Mouse (Mus musculus): Measurements from ENCODE around the gene Vmn2r83. TPM values are rescaled to one million over a fixed set of nuclear protein-coding genes. Genes with fewer than 3 reads are reported as not detected.
A peak's percentile ranks its signal among the peaks of the same experiment; 100 is the strongest.

Vmn2r83 gene
- polyA plus RNA-seq, 1 experiment from 2014 or later: not detected

- no peak for TF ChIP-seq CTCF (IDR thresholded peaks at IDR 0.05; ENCODE audit: low read depth)
- 25% methylated on average over 3 of the region's 3 CpGs for WGBS
- DNase-seq (peak; percentile 48), ATAC-seq (ENCODE audit: insufficient read depth) (peak; percentile 39)
- Histone ChIP-seq H3K4me2 (peak overlapping the region; percentile 97), H3K4me3 (ENCODE audit: low read depth, low read length) (peak overlapping the region; percentile 65), H3K4me1 (ENCODE audit: insufficient read depth) (no peaks in the 10 kb centered on the region), H3K27ac (ENCODE audit: low read depth) (peak overlapping the region; percentile 74), H3K9ac (peak overlapping the region; percentile 68), H3K9me3 (ENCODE audit: low read depth, low read length) (no peaks in the 10 kb centered on the region), H3K36me3 (ENCODE audit: insufficient read depth) (peaks cover 13% of the 10 kb centered on the region; the same call in 1 of the 2 replicates), H3K27me3 (ENCODE audit: insufficient read depth, low read length) (no peaks in the 10 kb centered on the region)
These were observed 64.1 kb downstream of the Vmn2r83 start for GRCm38 (mm10) chr10:79532678-79533077.

GRCm38 (mm10) chr10:79533126-79533911 lies 64.8 kb downstream of the Vmn2r83 start, which contains the start of gene Plpp2:
Gene Plpp2 (minus strand): TSS chr10:79533796.
- under 1% methylated on average over 52 of the region's 52 CpGs for WGBS
- H3K36me3 ChIP-seq (ENCODE audit: insufficient read depth): peaks cover 19% of the 10 kb centered on the region; the same call in 1 of the 2 replicates
- H3K27ac ChIP-seq (ENCODE audit: low read depth): peak within 1 kb of the TSS; percentile 74
- H3K9me3 ChIP-seq (ENCODE audit: low read depth, low read length): no peaks in the 10 kb centered on the region
- DNase-seq (peak; percentile 85), ATAC-seq (ENCODE audit: insufficient read depth) (peak; percentile 79)
- peak within 1 kb of the TSS; percentile 65 for H3K4me3 ChIP-seq (ENCODE audit: low read depth, low read length)
- H3K4me2 ChIP-seq: peak within 1 kb of the TSS; percentile 97
- no peaks in the 10 kb centered on the region for H3K27me3 ChIP-seq (ENCODE audit: insufficient read depth, low read length)
- no peaks in the 10 kb centered on the region for H3K4me1 ChIP-seq (ENCODE audit: insufficient read depth)
- peak; percentile 76 for TF ChIP-seq CTCF (IDR thresholded peaks at IDR 0.05; ENCODE audit: low read depth)
- H3K9ac ChIP-seq: peak within 1 kb of the TSS; percentile 68

GRCm38 (mm10) chr10:79534426-79534825 lies 65.9 kb downstream of the Vmn2r83 start:
- no peaks in the 10 kb centered on the region for H3K27me3 ChIP-seq (ENCODE audit: insufficient read depth, low read length)
- H3K4me2 ChIP-seq: no peak overlapping the region
- no peak for ATAC-seq (ENCODE audit: insufficient read depth)
- no peak for TF ChIP-seq CTCF (IDR thresholded peaks at IDR 0.05; ENCODE audit: low read depth)
- H3K4me3 ChIP-seq (ENCODE audit: low read depth, low read length): no peak overlapping the region
- WGBS: 82% methylated on average over 2 of the region's 2 CpGs
- H3K27ac ChIP-seq (ENCODE audit: low read depth): no peak overlapping the region
- H3K9me3 ChIP-seq (ENCODE audit: low read depth, low read length): no peaks in the 10 kb centered on the region
- H3K36me3 ChIP-seq (ENCODE audit: insufficient read depth): peaks cover 22% of the 10 kb centered on the region
- no peak for DNase-seq
- no peaks in the 10 kb centered on the region for H3K4me1 ChIP-seq (ENCODE audit: insufficient read depth)
- no peak overlapping the region for H3K9ac ChIP-seq

GRCm38 (mm10) chr10:79535431-79535830 lies 66.9 kb downstream of the Vmn2r83 start:
- Histone ChIP-seq H3K9me3 (ENCODE audit: low read depth, low read length) (no peaks in the 10 kb centered on the region), H3K4me3 (ENCODE audit: low read depth, low read length) (no peak overlapping the region), H3K27ac (ENCODE audit: low read depth) (no peak overlapping the region), H3K4me1 (ENCODE audit: insufficient read depth) (no peaks in the 10 kb centered on the region), H3K27me3 (ENCODE audit: insufficient read depth, low read length) (no peaks in the 10 kb centered on the region), H3K4me2 (no peak overlapping the region), H3K9ac (no peak overlapping the region), H3K36me3 (ENCODE audit: insufficient read depth) (peaks cover 31% of the 10 kb centered on the region)
- no peak for TF ChIP-seq CTCF (IDR thresholded peaks at IDR 0.05; ENCODE audit: low read depth)
- no peak for ATAC-seq (ENCODE audit: insufficient read depth)
- DNase-seq: no peak
- WGBS: 62% methylated on average over 1 of the region's 1 CpGs

GRCm38 (mm10) chr10:79536461-79537080 lies 68.0 kb downstream of the Vmn2r83 start:
- ATAC-seq (ENCODE audit: insufficient read depth) (no peak), DNase-seq (no peak)
- no peaks in the 10 kb centered on the region for H3K4me1 ChIP-seq (ENCODE audit: insufficient read depth)
- TF ChIP-seq CTCF (IDR thresholded peaks at IDR 0.05; ENCODE audit: low read depth): no peak
- H3K4me3 ChIP-seq (ENCODE audit: low read depth, low read length): no peak overlapping the region
- no peak overlapping the region for H3K27ac ChIP-seq (ENCODE audit: low read depth)
- no peaks in the 10 kb centered on the region for H3K9me3 ChIP-seq (ENCODE audit: low read depth, low read length)
- H3K4me2 ChIP-seq: no peak overlapping the region
- 63% methylated on average over 12 of the region's 12 CpGs for WGBS
- H3K36me3 ChIP-seq (ENCODE audit: insufficient read depth): peaks cover 42% of the 10 kb centered on the region
- H3K9ac ChIP-seq: no peak overlapping the region
- H3K27me3 ChIP-seq (ENCODE audit: insufficient read depth, low read length): no peaks in the 10 kb centered on the region

- 91% methylated on average over 7 of the region's 7 CpGs for WGBS
- no peak overlapping the region for H3K27ac ChIP-seq (ENCODE audit: low read depth)
- H3K9ac ChIP-seq: no peak overlapping the region
- H3K4me3 ChIP-seq (ENCODE audit: low read depth, low read length): no peak overlapping the region
- peaks cover 49% of the 10 kb centered on the region for H3K36me3 ChIP-seq (ENCODE audit: insufficient read depth)
- no peaks in the 10 kb centered on the region for H3K4me1 ChIP-seq (ENCODE audit: insufficient read depth)
- no peak overlapping the region for H3K4me2 ChIP-seq
- H3K27me3 ChIP-seq (ENCODE audit: insufficient read depth, low read length): no peaks in the 10 kb centered on the region
- TF ChIP-seq CTCF (IDR thresholded peaks at IDR 0.05; ENCODE audit: low read depth): no peak
- no peaks in the 10 kb centered on the region for H3K9me3 ChIP-seq (ENCODE audit: low read depth, low read length)
- no peak for ATAC-seq (ENCODE audit: insufficient read depth)
- DNase-seq: no peak
These were observed 68.7 kb downstream of the Vmn2r83 start for GRCm38 (mm10) chr10:79537271-79537670.

- Histone ChIP-seq H3K27me3 (ENCODE audit: insufficient read depth, low read length) (no peaks in the 10 kb centered on the region), H3K36me3 (ENCODE audit: insufficient read depth) (peaks cover 54% of the 10 kb centered on the region), H3K9ac (no peak overlapping the region), H3K4me1 (ENCODE audit: insufficient read depth) (no peaks in the 10 kb centered on the region), H3K4me3 (ENCODE audit: low read depth, low read length) (no peak overlapping the region), H3K9me3 (ENCODE audit: low read depth, low read length) (no peaks in the 10 kb centered on the region), H3K27ac (ENCODE audit: low read depth) (no peak overlapping the region), H3K4me2 (no peak overlapping the region)
- TF ChIP-seq CTCF (IDR thresholded peaks at IDR 0.05; ENCODE audit: low read depth): no peak
- DNase-seq (no peak), ATAC-seq (ENCODE audit: insufficient read depth) (no peak)
- 88% methylated on average over 2 of the region's 2 CpGs for WGBS
These were observed 69.2 kb downstream of the Vmn2r83 start for GRCm38 (mm10) chr10:79537781-79538180.

All from lung, embryonic 14.5 days (tissue).